Mouse (Mus musculus): ENCODE measurements around the gene Mrps10.

GRCm38 (mm10) chr17:47378133-47378532 lies 9.4 kb downstream of the Mrps10 start:
- no peak for TF ChIP-seq POLR2A (IDR thresholded peaks at IDR 0.05; ENCODE audit: borderline replicate concordance, control insufficient read depth, low read depth, low read length)
- no peak for TF ChIP-seq CTCF (IDR thresholded peaks at IDR 0.05; ENCODE audit: control insufficient read depth, insufficient read depth, low read length)
